Mouse (Mus musculus): ENCODE measurements around the gene Sdr9c7. TPM values are rescaled to one million over a fixed set of nuclear protein-coding genes. Genes with fewer than 3 reads are reported as not detected.

Gene Sdr9c7
- total RNA-seq, 2 experiments from 2014 or later, result not detected

DNA sequence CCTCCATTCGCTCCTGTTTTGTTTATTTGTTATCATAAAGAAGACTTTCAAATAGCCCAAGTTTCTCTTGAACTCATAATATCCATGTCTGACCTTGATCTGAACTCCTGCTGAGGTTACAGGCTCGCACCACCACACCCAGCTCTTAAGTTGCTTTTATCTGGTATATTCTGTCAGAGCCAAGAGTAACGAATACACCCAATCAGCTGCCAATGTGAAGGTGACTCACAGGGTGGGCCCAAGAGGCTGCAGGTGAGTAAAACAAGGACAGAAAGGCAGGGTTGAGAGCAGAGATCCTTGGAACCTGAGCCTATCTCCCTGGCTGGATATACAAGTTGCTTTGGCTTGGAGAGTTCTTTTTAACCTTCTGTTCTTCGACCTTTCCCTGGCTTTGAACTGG, 56.7 kb downstream of the Sdr9c7 start:
- no peak for ATAC-seq (ENCODE audit: poor library complexity, severe bottlenecking)

DNA sequence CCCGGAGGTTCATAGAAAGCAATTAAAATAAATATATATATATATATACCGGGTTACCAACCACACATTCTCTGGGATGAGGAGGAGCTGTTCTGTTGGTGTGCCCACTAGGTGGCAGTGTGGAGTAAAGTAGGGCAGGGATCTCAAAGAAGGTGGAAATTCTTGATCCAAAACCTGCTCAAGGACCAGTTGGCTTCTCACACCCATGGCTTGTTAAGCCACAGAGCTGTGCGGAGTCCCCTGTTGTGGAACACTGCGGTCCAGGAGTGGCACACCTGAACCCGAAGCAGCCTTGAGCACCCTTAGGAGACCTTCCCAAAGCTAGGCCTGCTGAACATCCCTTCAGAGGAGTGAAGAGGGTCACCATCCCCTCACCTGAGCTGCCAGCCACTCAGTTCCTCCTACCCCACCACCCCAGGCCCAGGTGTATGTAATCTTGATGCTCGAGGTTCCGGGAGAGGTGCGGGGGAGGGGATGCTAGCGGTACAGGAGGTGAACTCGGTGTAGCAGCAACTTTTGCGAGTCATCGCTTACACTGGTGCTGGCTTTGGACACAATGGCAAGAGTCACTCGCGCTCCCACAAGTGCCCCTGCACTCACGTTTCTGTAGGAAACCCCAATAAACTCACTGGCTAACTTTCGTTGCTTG, 58.0 kb downstream of the Sdr9c7 start:
- peak; percentile 74 for ATAC-seq (ENCODE audit: poor library complexity, severe bottlenecking)

DNA sequence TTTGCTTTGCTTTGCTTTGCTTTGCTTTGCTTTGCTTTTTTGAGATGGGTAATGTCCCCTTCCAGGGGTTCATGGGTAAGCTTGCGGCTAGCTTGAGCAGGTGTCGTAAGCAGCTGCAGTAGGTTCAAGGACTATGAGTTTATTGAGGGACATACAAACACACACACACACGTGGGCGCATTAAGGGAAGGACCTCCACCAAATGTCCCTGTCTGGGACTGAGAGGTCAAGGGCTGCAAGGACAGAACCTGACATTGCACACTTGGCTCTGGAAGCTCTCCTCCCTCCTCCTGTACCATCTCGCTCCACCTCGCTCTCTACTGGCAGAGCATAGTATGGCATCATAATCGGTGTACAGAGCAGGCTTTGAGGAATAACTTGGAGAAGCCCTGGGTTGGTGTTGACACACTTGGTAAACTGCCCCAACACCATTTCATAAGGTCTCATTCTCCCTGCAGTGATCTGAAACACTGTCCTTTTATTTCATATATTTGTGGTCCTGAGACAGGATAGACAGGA, 60.9 kb downstream of the Sdr9c7 start:
- no peak for ATAC-seq (ENCODE audit: poor library complexity, severe bottlenecking)

Other genes starting within 250 kb of the Sdr9c7 start
- gene Nemp1, start 231.6 kb upstream of the Sdr9c7 start, total RNA-seq (2015), result 15.2 and 18.4 TPM in 2 replicates
- gene Nemp1, start 231.6 kb upstream of the Sdr9c7 start, total RNA-seq (2017), result 17.0 and 17.5 TPM in 2 replicates
- 2.0 and 2.6 TPM in 2 replicates for gene Nab2, start 229.9 kb upstream of the Sdr9c7 start, total RNA-seq (2015)
- gene Nab2, start 229.9 kb upstream of the Sdr9c7 start, total RNA-seq (2017), result 2.3 and 2.4 TPM in 2 replicates
- 0.16 TPM in 1 of 2 replicates, not detected in the other for gene Myo1a, start 193.3 kb upstream of the Sdr9c7 start, total RNA-seq (2015)
- 0.20 TPM in 1 of 2 replicates, not detected in the other for gene Myo1a, start 193.3 kb upstream of the Sdr9c7 start, total RNA-seq (2017)
- 1.1 and 1.8 TPM in 2 replicates for gene Tac2, start 174.0 kb upstream of the Sdr9c7 start, total RNA-seq (2015)
- 0.37 and 0.51 TPM in 2 replicates for gene Tac2, start 174.0 kb upstream of the Sdr9c7 start, total RNA-seq (2017)
- 3.3 and 5.1 TPM in 2 replicates for gene Zbtb39, start 159.0 kb upstream of the Sdr9c7 start, total RNA-seq (2015)
- gene Zbtb39, start 159.0 kb upstream of the Sdr9c7 start, total RNA-seq (2017), result 3.2 and 4.3 TPM in 2 replicates
- not detected in 2 replicates for gene Gpr182, start 146.8 kb upstream of the Sdr9c7 start, total RNA-seq (2015)
- 0.11 TPM in 1 of 2 replicates, not detected in the other for gene Gpr182, start 146.8 kb upstream of the Sdr9c7 start, total RNA-seq (2017)
- gene Rdh1, start 138.8 kb upstream of the Sdr9c7 start, total RNA-seq (2015), result not detected in 2 replicates
- not detected in 2 replicates for gene Rdh1, start 138.8 kb upstream of the Sdr9c7 start, total RNA-seq (2017)
- not detected in 2 replicates for gene Rdh16f1, start 138.7 kb upstream of the Sdr9c7 start, total RNA-seq (2015)
- not detected in 2 replicates for gene Rdh16f1, start 138.7 kb upstream of the Sdr9c7 start, total RNA-seq (2017)
- not detected in 2 replicates for gene Rdh9, start 122.1 kb upstream of the Sdr9c7 start, total RNA-seq (2015)
- not detected in 2 replicates for gene Rdh9, start 122.1 kb upstream of the Sdr9c7 start, total RNA-seq (2017)
- not detected in 2 replicates for gene Rdh16, start 97.4 kb upstream of the Sdr9c7 start, total RNA-seq (2015)
- gene Rdh16, start 97.4 kb upstream of the Sdr9c7 start, total RNA-seq (2017), result not detected in 2 replicates
- gene Rdh19, start 48.6 kb upstream of the Sdr9c7 start, total RNA-seq (2015), result not detected in 2 replicates
- not detected in 2 replicates for gene Rdh19, start 48.6 kb upstream of the Sdr9c7 start, total RNA-seq (2017)
- not detected in 2 replicates for gene Rdh16f2, start 32.0 kb upstream of the Sdr9c7 start, total RNA-seq (2015)
- not detected in 2 replicates for gene Rdh16f2, start 32.0 kb upstream of the Sdr9c7 start, total RNA-seq (2017)
- not detected in 2 replicates for gene Rdh7, start 9.7 kb upstream of the Sdr9c7 start, total RNA-seq (2015)
- not detected in 2 replicates for gene Rdh7, start 9.7 kb upstream of the Sdr9c7 start, total RNA-seq (2017)
- gene Hsd17b6, start 109.1 kb downstream of the Sdr9c7 start, total RNA-seq (2015), result not detected in 2 replicates
- not detected in 2 replicates for gene Hsd17b6, start 109.1 kb downstream of the Sdr9c7 start, total RNA-seq (2017)
- 70.7 and 76.4 TPM in 2 replicates for gene Prim1, start 116.7 kb downstream of the Sdr9c7 start, total RNA-seq (2015)
- gene Prim1, start 116.7 kb downstream of the Sdr9c7 start, total RNA-seq (2017), result 66.4 and 66.8 TPM in 2 replicates
- gene Naca, start 137.1 kb downstream of the Sdr9c7 start, total RNA-seq (2015), result 699 and 796 TPM in 2 replicates
- 1,510 and 1,709 TPM in 2 replicates for gene Naca, start 137.1 kb downstream of the Sdr9c7 start, total RNA-seq (2017)
- 118 and 120 TPM in 2 replicates for gene Ptges3, start 160.4 kb downstream of the Sdr9c7 start, total RNA-seq (2015)
- gene Ptges3, start 160.4 kb downstream of the Sdr9c7 start, total RNA-seq (2017), result 140 and 162 TPM in 2 replicates
- gene Atp5b, start 184.8 kb downstream of the Sdr9c7 start, total RNA-seq (2015), result 902 and 936 TPM in 2 replicates
- gene Atp5b, start 184.8 kb downstream of the Sdr9c7 start, total RNA-seq (2017), result 1,533 and 1,600 TPM in 2 replicates
- 51.3 and 53.5 TPM in 2 replicates for gene Baz2a, start 193.1 kb downstream of the Sdr9c7 start, total RNA-seq (2015)
- 21.3 and 27.4 TPM in 2 replicates for gene Baz2a, start 193.1 kb downstream of the Sdr9c7 start, total RNA-seq (2017)

All from megakaryocyte, adult 5-6 weeks (primary cell).